Mouse (Mus musculus) liver, adult 2 months (tissue): ENCODE results near the gene Cux1.
"Not testable (repeated sequence)": the region's sequence is repeated elsewhere in the genome, so short reads cannot be mapped to it uniquely, and the experiment has no call there.

Experiments
- CTCF ChIP-seq: fragments of 200-500 bp; IDR thresholded peaks from 2 replicates; pipeline ENCODE4 v1.5.1; 2011; ENCODE audit warnings: low read depth, low read length, control low read depth
- POLR2A ChIP-seq: fragments of 200-500 bp; IDR thresholded peaks from 2 replicates; pipeline ENCODE4 v1.6.1; 2011; ENCODE audit warnings: low read length, control low read depth; ENCODE audit not compliant: insufficient read depth; ENCODE audit errors: extremely low read depth

- not testable (repeated sequence) for TF ChIP-seq CTCF, POLR2A
Observed at GRCm38 (mm10) chr5:136470985-136471735, 96.1 kb downstream of the Cux1 start.
